Mouse (Mus musculus) kidney, postnatal 25 days (tissue): ENCODE data around the gene Bmp6.
A peak's percentile ranks its signal among the peaks of the same experiment; 100 is the strongest.

Experiments used
- DNase-seq, 2 experiments: peaks; one replicate each; pipeline ENCODE4 v3.0.0; 2021; ENCODE audit warnings: mixed read lengths in 2 of 2

Gene Bmp6

GRCm38 (mm10) chr13:38516582-38516981 is 171.7 kb downstream of the Bmp6 start:
- no peak for DNase-seq

GRCm38 (mm10) chr13:38520299-38520698 is 175.4 kb downstream of the Bmp6 start:
- DNase-seq = no peak

- DNase-seq = no peak
Observed at GRCm38 (mm10) chr13:38522056-38522654, 177.2 kb downstream of the Bmp6 start.

- DNase-seq = no peak
Observed at GRCm38 (mm10) chr13:38523231-38523630, 178.3 kb downstream of the Bmp6 start.

- DNase-seq = no peak
Observed at GRCm38 (mm10) chr13:38525261-38525660, 180.4 kb downstream of the Bmp6 start.

- DNase-seq = peak; percentile 59 to 66
Observed at GRCm38 (mm10) chr13:38526116-38526515, 181.2 kb downstream of the Bmp6 start.

- peak in 1 of 2 experiments; percentile 76 for DNase-seq
Observed at GRCm38 (mm10) chr13:38527041-38527796, 182.3 kb downstream of the Bmp6 start.

- DNase-seq = peak; percentile 91 to 92
Observed at GRCm38 (mm10) chr13:38527797-38528650, 183.1 kb downstream of the Bmp6 start.

- no peak for DNase-seq
Observed at GRCm38 (mm10) chr13:38528687-38529294, 183.9 kb downstream of the Bmp6 start, which contains the start of gene Txndc5. Gene Txndc5, minus strand, starts transcription at chr13:38528824.

GRCm38 (mm10) chr13:38529576-38529975 is 184.7 kb downstream of the Bmp6 start:
- DNase-seq = no peak

- DNase-seq = no peak
Observed at GRCm38 (mm10) chr13:38531498-38531897, 186.6 kb downstream of the Bmp6 start.

GRCm38 (mm10) chr13:38533461-38533860 is 188.6 kb downstream of the Bmp6 start:
- no peak for DNase-seq

GRCm38 (mm10) chr13:38534016-38534415 is 189.1 kb downstream of the Bmp6 start:
- DNase-seq = no peak

- DNase-seq = no peak
Observed at GRCm38 (mm10) chr13:38534731-38535130, 189.8 kb downstream of the Bmp6 start.

GRCm38 (mm10) chr13:38537521-38537920 is 192.6 kb downstream of the Bmp6 start:
- DNase-seq = no peak

GRCm38 (mm10) chr13:38539192-38539900 is 194.4 kb downstream of the Bmp6 start:
- DNase-seq = no peak

GRCm38 (mm10) chr13:38543455-38544125 is 198.7 kb downstream of the Bmp6 start:
- no peak for DNase-seq

GRCm38 (mm10) chr13:38544769-38545445 is 200.0 kb downstream of the Bmp6 start:
- DNase-seq = no peak

- no peak for DNase-seq
Observed at GRCm38 (mm10) chr13:38545460-38545859, 200.6 kb downstream of the Bmp6 start.

- DNase-seq = no peak
Observed at GRCm38 (mm10) chr13:38546754-38547153, 201.8 kb downstream of the Bmp6 start.

GRCm38 (mm10) chr13:38547717-38548116 is 202.8 kb downstream of the Bmp6 start:
- DNase-seq = no peak
